Mouse (Mus musculus) spleen, adult 2 months (tissue): ENCODE results near the gene Dffa. TPM values are rescaled to one million over a fixed set of nuclear protein-coding genes. Genes with fewer than 3 reads are reported as not detected.

Source experiments
- DNase-seq, 2 experiments: peaks; one replicate each; pipeline versions ENCODE4 v3.0.0 to v3.0.0-alpha.2; 2012 to 2021; ENCODE audit warnings: low spot score in 2 of 2, low read depth in 1 of 2
- H3K27ac ChIP-seq: fragments of 200-500 bp; 2 replicates; pipeline ENCODE4 v1.5.1; 2012; ENCODE audit warnings: low read length, inconsistent platforms; ENCODE audit not compliant: insufficient read depth
- H3K27me3 ChIP-seq: fragments of 200-500 bp; 2 replicates; pipeline ENCODE4 v1.6.1; 2012; ENCODE audit warnings: mild to moderate bottlenecking, moderate library complexity, low read length, inconsistent platforms; ENCODE audit not compliant: control insufficient read depth, insufficient read depth
- H3K36me3 ChIP-seq: fragments of 200-500 bp; 2 replicates; pipeline ENCODE4 v1.6.1; 2012; ENCODE audit warnings: mild to moderate bottlenecking, low read length, inconsistent platforms; ENCODE audit not compliant: control insufficient read depth, insufficient read depth
- H3K4me1 ChIP-seq: fragments of 200-500 bp; 2 replicates; pipeline ENCODE4 v1.6.1; 2011; ENCODE audit warnings: inconsistent platforms; ENCODE audit not compliant: control insufficient read depth, insufficient read depth, insufficient read length
- H3K4me3 ChIP-seq: fragments of 200-500 bp; 2 replicates; pipeline ENCODE4 v1.5.1; 2011; ENCODE audit warnings: mild to moderate bottlenecking, inconsistent platforms; ENCODE audit not compliant: insufficient read depth, insufficient read length; ENCODE audit errors: extremely low read depth
- CTCF ChIP-seq: fragments of 200-500 bp; IDR thresholded peaks from 2 replicates; pipeline ENCODE4 v1.5.1; 2011; ENCODE audit warnings: mild to moderate bottlenecking, inconsistent platforms; ENCODE audit not compliant: insufficient read depth, insufficient read length, insufficient replicate concordance; ENCODE audit errors: extremely low read depth
- POLR2A ChIP-seq: fragments of 200-500 bp; IDR thresholded peaks from 2 replicates; pipeline ENCODE4 v1.6.1; 2011; ENCODE audit warnings: low read depth, low read length, inconsistent platforms
- WGBS: fragments of 180-500 bp; shearing (Covaris S2); methylation state at CpG from one replicate; pipeline ENCODE4 v1.1.7; 2018; 5-methylcytosine and 5-hydroxymethylcytosine counted together
- polyA plus RNA-seq: library from polyadenylated mRNA; depleted of rRNA; stranded (reverse); fragments of >200 nt; gene quantifications from 2 replicates; pipeline ENCODE4 v1.2.3, GENCODE M21; 2012; rRNA removed

Gene Dffa
- 15.4 and 18.7 TPM in 2 replicates for polyA plus RNA-seq

- Histone ChIP-seq H3K27me3 (no peaks in the 10 kb centered on the region), H3K36me3 (no peaks in the 10 kb centered on the region), H3K4me1 (peaks cover 5% of the 10 kb centered on the region; the same call in 1 of the 2 replicates), H3K4me3 (peak within 1 kb of the TSS; percentile 77), H3K27ac (no peak within 1 kb of the TSS)
- WGBS = under 1% methylated on average over 35 of the region's 35 CpGs
- no peak for TF ChIP-seq POLR2A
- no peak for TF ChIP-seq CTCF
- DNase-seq = peak; percentile 69 to 93
Measured at GRCm38 (mm10) chr4:149103875-149104561, at the start of gene Dffa. Gene Dffa (plus strand): TSS chr4:149104146.

GRCm38 (mm10) chr4:149055847-149056246 lies 48.1 kb upstream of the Dffa start:
- no peaks in the 10 kb centered on the region for H3K4me1 ChIP-seq

DNA sequence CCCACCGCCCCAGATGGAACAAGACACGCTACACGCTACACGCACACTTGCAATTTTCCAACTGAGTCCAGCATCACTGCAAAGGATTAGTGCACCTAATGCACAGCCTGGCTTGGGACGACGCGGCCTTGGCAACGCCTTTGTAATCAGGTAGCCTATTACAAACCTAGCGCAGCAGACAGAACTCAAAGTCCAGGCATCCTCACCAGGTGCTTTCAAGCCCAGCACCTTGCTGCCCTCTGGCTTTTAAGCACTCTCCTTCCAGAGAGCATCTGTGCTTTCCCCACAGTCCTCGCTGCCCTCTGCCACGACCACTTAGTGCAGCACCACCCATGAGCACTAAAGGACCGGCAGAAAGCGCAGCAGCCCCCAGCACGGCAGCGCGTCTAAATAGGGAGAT lies 47.0 kb upstream of the Dffa start:
- Histone ChIP-seq H3K27ac (no peak overlapping the region), H3K4me3 (no peak overlapping the region), H3K36me3 (peaks cover 1% of the 10 kb centered on the region), H3K27me3 (no peaks in the 10 kb centered on the region), H3K4me1 (no peaks in the 10 kb centered on the region)
- TF ChIP-seq POLR2A = no peak
- TF ChIP-seq CTCF = no peak
- DNase-seq = no peak
- WGBS = 94% methylated on average over 16 of the region's 16 CpGs

More at GRCm38 (mm10) chr4:149055847-149056246, 48.1 kb upstream of the Dffa start:
- no peak overlapping the region for H3K4me3 ChIP-seq
- WGBS = 61% methylated on average over 6 of the region's 6 CpGs
- TF ChIP-seq CTCF (no peak), POLR2A (no peak)
- no peak overlapping the region for H3K27ac ChIP-seq
- H3K27me3 ChIP-seq = no peaks in the 10 kb centered on the region
- DNase-seq = no peak
- peaks cover 1% of the 10 kb centered on the region for H3K36me3 ChIP-seq

- H3K4me3 ChIP-seq = no peak overlapping the region
- WGBS = 90% methylated on average over 14 of the region's 14 CpGs
- H3K4me1 ChIP-seq = no peaks in the 10 kb centered on the region
- H3K27me3 ChIP-seq = no peaks in the 10 kb centered on the region
- DNase-seq = no peak
- H3K36me3 ChIP-seq = peaks cover 1% of the 10 kb centered on the region
- H3K27ac ChIP-seq = no peak overlapping the region
- TF ChIP-seq CTCF (no peak), POLR2A (no peak)
Measured at GRCm38 (mm10) chr4:149057470-149057869, 46.5 kb upstream of the Dffa start.

DNA sequence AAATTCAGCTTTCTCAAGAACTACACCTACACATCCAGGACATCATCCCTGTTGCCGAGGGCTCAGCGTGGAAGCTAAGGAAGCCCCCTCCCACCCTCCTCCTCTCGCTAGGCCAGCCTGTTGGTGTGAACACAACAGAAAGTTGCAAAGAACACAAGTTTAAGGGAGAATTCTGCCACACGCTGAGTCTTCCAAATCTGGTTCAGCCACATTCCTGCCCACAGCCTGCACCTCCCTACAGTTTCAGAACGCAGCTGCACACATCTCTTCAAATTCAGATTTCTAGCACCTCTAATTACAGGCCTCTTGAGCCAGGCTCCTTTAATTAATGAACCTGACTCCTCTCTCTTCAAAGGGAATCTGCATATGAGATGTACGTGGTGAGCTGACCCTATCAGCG lies 45.6 kb upstream of the Dffa start:
- no peak for DNase-seq
- no peaks in the 10 kb centered on the region for H3K4me1 ChIP-seq
- peaks cover 1% of the 10 kb centered on the region for H3K36me3 ChIP-seq
- H3K27ac ChIP-seq = no peak overlapping the region
- WGBS = 91% methylated on average over 7 of the region's 7 CpGs
- TF ChIP-seq POLR2A (no peak), CTCF (no peak)
- no peaks in the 10 kb centered on the region for H3K27me3 ChIP-seq
- no peak overlapping the region for H3K4me3 ChIP-seq

DNA sequence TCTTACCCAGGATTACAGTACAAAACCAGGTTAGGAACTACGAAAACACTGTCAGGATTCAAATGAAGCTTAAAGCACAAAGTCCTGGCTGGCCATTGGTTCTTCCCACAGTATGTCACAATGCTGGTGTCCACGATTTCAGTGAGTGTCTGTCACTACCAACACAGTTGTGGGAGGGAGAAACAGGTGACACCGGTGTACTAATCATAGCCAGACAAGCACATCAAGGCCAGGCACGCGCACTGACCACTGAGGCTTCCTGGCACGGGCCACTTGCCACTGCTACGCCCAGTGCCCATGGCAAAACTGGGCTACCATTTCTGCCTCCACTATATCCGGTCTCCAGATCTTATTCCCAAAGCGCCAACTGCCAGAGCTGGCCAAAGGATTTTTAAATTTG lies 44.2 kb upstream of the Dffa start:
- no peaks in the 10 kb centered on the region for H3K4me1 ChIP-seq

More for the DNA sequence above, 44.2 kb upstream of the Dffa start:
- TF ChIP-seq POLR2A (no peak), CTCF (no peak)
- DNase-seq = no peak
- no peak overlapping the region for H3K27ac ChIP-seq
- no peak overlapping the region for H3K4me3 ChIP-seq
- 94% methylated on average over 9 of the region's 9 CpGs for WGBS
- H3K27me3 ChIP-seq = no peaks in the 10 kb centered on the region
- H3K36me3 ChIP-seq = peaks cover 1% of the 10 kb centered on the region
